Mouse (Mus musculus) heart, postnatal 0 days (tissue): ENCODE results near the gene Klhl26. TPM values are rescaled to one million over a fixed set of nuclear protein-coding genes. Genes with fewer than 3 reads are reported as not detected.

ENCODE experiments used
- ATAC-seq: fragments of 200-750 bp; cut with Nextera tagmentation; 2 replicates; pipeline ENCODE4 v1.8.0; 2017; ENCODE audit warnings: low read depth, moderate number of reproducible peaks, moderate library complexity; ENCODE audit not compliant: insufficient read depth
- DNase-seq: peaks from one replicate; pipeline ENCODE4 v3.0.0-alpha.2; 2016; ENCODE audit warnings: low spot score
- H3K27ac ChIP-seq: fragments of 300-500 bp; sonication (generic); 2 replicates; pipeline ENCODE4 v1.5.1; 2014; ENCODE audit warnings: low read depth, mild to moderate bottlenecking
- H3K27me3 ChIP-seq: fragments of 300-500 bp; sonication (generic); 2 replicates; pipeline ENCODE4 v1.6.1; 2014; ENCODE audit warnings: low read length, mixed read lengths; ENCODE audit not compliant: control insufficient read depth, insufficient read depth
- H3K36me3 ChIP-seq: fragments of 300-500 bp; sonication (generic); replicated peaks from 2 replicates; pipeline ENCODE4 v1.6.1; 2014; ENCODE audit warnings: low read length, mixed read lengths; ENCODE audit not compliant: control insufficient read depth, insufficient read depth
- H3K4me1 ChIP-seq: fragments of 300-500 bp; sonication (generic); 2 replicates; pipeline ENCODE4 v1.6.1; 2014; ENCODE audit warnings: antibody characterized with exemption; ENCODE audit not compliant: control insufficient read depth, insufficient read depth
- H3K4me2 ChIP-seq: fragments of 300-500 bp; sonication (generic); 2 replicates; pipeline ENCODE4 v1.6.1; 2014; ENCODE audit warnings: low read depth, mild to moderate bottlenecking, low read length, moderate library complexity
- H3K4me3 ChIP-seq: fragments of 300-500 bp; sonication (generic); 2 replicates; pipeline ENCODE4 v1.5.1; 2014; ENCODE audit warnings: low read depth, low read length
- H3K9ac ChIP-seq: fragments of 300-500 bp; sonication (generic); replicated peaks from 2 replicates; pipeline ENCODE4 v1.6.1; 2014; ENCODE audit warnings: low read depth, low read length, mixed read lengths
- H3K9me3 ChIP-seq: fragments of 300-500 bp; sonication (generic); replicated peaks from 2 replicates; pipeline ENCODE4 v1.6.1; 2016; ENCODE audit warnings: low read length; ENCODE audit not compliant: control insufficient read depth
- CTCF ChIP-seq: IDR thresholded peaks from 2 replicates; pipeline ENCODE4 v1.5.1; 2016; ENCODE audit warnings: antibody characterized with exemption, control low read depth, low read depth
- EP300 ChIP-seq: IDR thresholded peaks from 2 replicates; pipeline ENCODE4 v1.6.1; 2016; ENCODE audit warnings: antibody characterized with exemption, low read depth
- WGBS: fragments of 180-500 bp; shearing (Covaris S2); extraction: QIAGEN DNeasy Blood & Tissue Kit; methylation state at CpG from one replicate; pipeline ENCODE4 v1.1.7; 2014; 5-methylcytosine and 5-hydroxymethylcytosine counted together
- polyA plus RNA-seq: library from polyadenylated mRNA; unstranded; fragments of >200 nt; fragmentation: Nextera tagmentation; extraction: Ambion mirVana; gene quantifications from 2 replicates; pipeline ENCODE4 v1.2.1, GENCODE M21; 2015
- total RNA-seq: library from RNA; depleted of rRNA; stranded (reverse); fragments of >200 nt; gene quantifications from 2 replicates; pipeline ENCODE4 v1.2.3, GENCODE M21; 2014; ENCODE audit warnings: low replicate concordance

Klhl26 gene
- total and polyA plus RNA-seq, 2 experiments from 2014 or later, result 8.7 to 22.6 TPM

DNA sequence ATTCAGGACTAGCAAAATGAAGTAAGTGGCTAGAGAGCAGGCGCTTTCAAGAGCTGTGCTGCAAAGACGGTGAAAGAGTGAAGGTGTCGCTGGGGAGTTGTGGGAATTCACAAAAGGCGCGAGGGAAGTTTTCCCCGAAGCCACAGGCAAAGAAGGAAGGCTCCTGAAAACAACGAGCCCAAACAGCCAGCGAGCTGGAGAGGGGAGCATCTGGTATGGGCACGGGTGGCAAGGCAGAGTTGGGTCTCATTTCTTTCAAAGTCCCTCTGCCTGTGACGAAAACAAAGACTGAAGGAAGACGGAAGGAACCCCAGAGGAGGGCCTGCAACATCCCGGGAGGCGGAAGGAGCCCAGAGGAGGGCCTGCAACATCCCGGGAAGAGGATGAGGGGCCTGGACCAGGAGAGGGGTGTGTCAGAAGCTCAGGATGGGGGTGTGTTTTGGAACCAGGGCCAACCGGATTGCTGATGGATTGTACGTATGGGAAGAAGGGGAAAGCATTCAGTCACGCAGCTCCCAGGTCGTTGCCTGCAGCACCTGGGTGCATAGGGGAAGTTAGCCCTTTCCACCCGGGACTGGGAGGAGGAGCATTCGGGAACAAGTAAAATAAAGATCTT, 14.2 kb upstream of the Klhl26 start:
- H3K4me3 ChIP-seq, result no peak overlapping the region
- no peaks in the 10 kb centered on the region for H3K9me3 ChIP-seq
- TF ChIP-seq CTCF (no peak), EP300 (no peak)
- 5% methylated on average over 20 of the region's 20 CpGs for WGBS
- no peaks in the 10 kb centered on the region for H3K36me3 ChIP-seq
- no peak overlapping the region for H3K4me2 ChIP-seq
- peaks cover 99% of the 10 kb centered on the region for H3K27me3 ChIP-seq
- DNase-seq (no peak), ATAC-seq (no peak)
- peaks cover 27% of the 10 kb centered on the region for H3K4me1 ChIP-seq
- H3K27ac ChIP-seq, result no peak overlapping the region
- no peak overlapping the region for H3K9ac ChIP-seq

DNA sequence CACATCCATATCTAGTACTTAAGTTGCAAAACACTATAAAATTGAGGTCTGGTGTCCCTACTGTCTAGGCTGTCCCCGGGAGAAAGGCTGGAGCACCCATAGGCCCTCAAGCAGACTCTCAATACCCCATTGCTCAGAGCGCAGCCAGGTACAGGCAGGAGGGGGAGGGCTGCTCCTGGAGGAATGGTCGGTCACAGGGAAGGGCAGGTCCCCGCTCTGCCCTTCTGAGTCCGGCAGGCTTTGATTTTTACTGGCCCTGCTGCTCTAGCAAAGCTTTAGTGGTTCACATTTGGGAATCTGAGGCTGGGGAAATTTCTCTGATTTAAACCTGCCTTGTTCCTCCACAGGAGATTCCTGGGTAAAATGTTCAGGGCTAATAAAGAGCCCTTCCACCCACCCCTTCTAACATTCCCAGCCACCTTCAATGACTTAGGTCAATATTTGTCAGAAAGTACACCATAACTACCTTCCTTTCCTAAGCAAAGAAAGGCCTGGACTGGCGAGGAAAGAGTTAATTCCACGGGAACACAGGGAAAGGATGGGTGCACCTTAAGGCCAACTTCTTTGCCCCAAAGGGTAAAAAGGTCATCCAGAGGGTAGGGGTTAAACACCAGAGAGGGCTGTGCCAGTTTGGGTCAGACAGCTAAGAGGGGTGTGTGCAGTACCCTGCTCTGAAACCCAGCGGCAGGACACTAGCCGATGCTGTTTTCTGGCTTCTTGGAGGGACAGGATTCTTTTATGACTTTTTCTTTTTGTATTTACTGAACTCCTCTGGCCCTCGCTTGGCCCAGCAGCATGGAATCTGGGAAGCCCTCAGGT, 13.5 kb upstream of the Klhl26 start:
- ATAC-seq (no peak), DNase-seq (no peak)
- TF ChIP-seq CTCF (no peak), EP300 (no peak)
- Histone ChIP-seq H3K9ac (no peak overlapping the region), H3K36me3 (no peaks in the 10 kb centered on the region), H3K9me3 (no peaks in the 10 kb centered on the region), H3K4me3 (no peak overlapping the region), H3K27ac (no peak overlapping the region), H3K27me3 (peaks cover 99% of the 10 kb centered on the region), H3K4me2 (no peak overlapping the region), H3K4me1 (peaks cover 27% of the 10 kb centered on the region)
- WGBS, result 24% methylated on average over 10 of the region's 10 CpGs

DNA sequence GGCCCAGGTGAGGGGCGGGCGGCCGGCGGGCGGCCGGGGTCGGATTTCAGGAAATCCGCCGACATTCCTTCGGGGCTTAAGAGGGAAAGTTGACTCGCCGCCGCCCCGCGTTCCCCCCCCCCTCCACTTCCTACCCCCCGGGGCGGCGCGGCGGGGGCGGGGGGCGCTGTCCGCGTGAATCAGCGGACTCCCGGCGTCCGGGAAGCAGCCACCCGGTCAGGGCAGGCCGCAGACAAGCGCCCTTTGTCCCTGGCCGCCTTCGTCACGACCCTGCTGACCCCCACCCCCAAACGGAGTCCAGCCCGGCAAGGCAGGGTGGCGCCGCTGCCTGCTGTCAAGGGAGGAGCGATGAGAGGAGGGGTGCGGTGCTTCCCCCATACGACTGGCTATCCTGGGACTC, 12.8 kb upstream of the Klhl26 start:
- 1% methylated on average over 30 of the region's 41 CpGs for WGBS
- TF ChIP-seq EP300, result no peak
- no peak for TF ChIP-seq CTCF
- no peaks in the 10 kb centered on the region for H3K36me3 ChIP-seq
- H3K4me2 ChIP-seq, result peak overlapping the region; percentile 59
- DNase-seq (no peak), ATAC-seq (no peak)
- H3K27ac ChIP-seq, result no peak overlapping the region
- H3K4me3 ChIP-seq, result peak overlapping the region; percentile 38
- H3K9me3 ChIP-seq, result no peaks in the 10 kb centered on the region
- peaks cover 99% of the 10 kb centered on the region for H3K27me3 ChIP-seq
- H3K9ac ChIP-seq, result no peak overlapping the region; the same call in 1 of the 2 replicates
- H3K4me1 ChIP-seq, result peaks cover 27% of the 10 kb centered on the region

DNA sequence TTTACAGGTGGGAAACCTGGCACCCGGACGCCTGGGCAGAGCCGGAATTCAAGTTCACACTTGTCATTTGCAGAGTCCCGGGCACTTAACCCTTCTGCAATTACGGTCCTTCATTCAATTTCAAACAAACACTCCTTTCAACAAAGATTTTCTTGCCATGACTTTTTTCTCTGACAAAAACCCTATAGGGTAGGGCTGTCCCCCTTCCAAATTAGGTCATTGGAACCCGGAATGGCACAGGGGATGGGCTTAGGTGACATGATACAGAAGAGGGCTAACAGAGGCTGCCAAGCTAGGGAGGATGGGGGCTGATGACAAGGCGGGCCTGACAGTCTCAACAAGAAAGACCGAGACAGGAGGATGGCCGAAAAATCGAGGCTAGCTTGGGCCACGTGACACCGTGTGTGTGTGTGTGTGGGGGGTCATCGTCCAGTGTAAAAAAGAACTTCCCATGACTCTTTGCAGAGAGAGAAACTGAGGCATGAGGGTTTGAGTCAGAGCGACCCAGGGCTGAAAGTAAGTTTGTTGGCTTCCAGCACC, 12.2 kb upstream of the Klhl26 start:
- TF ChIP-seq EP300, result no peak
- no peak for TF ChIP-seq CTCF
- Histone ChIP-seq H3K4me3 (peak overlapping the region; percentile 38), H3K36me3 (no peaks in the 10 kb centered on the region), H3K4me2 (peak overlapping the region; percentile 59), H3K9me3 (no peaks in the 10 kb centered on the region), H3K27me3 (peaks cover 98% of the 10 kb centered on the region), H3K4me1 (peaks cover 27% of the 10 kb centered on the region), H3K9ac (no peak overlapping the region; the same call in 1 of the 2 replicates), H3K27ac (no peak overlapping the region)
- 5% methylated on average over 14 of the region's 14 CpGs for WGBS
- ATAC-seq (no peak), DNase-seq (no peak)

DNA sequence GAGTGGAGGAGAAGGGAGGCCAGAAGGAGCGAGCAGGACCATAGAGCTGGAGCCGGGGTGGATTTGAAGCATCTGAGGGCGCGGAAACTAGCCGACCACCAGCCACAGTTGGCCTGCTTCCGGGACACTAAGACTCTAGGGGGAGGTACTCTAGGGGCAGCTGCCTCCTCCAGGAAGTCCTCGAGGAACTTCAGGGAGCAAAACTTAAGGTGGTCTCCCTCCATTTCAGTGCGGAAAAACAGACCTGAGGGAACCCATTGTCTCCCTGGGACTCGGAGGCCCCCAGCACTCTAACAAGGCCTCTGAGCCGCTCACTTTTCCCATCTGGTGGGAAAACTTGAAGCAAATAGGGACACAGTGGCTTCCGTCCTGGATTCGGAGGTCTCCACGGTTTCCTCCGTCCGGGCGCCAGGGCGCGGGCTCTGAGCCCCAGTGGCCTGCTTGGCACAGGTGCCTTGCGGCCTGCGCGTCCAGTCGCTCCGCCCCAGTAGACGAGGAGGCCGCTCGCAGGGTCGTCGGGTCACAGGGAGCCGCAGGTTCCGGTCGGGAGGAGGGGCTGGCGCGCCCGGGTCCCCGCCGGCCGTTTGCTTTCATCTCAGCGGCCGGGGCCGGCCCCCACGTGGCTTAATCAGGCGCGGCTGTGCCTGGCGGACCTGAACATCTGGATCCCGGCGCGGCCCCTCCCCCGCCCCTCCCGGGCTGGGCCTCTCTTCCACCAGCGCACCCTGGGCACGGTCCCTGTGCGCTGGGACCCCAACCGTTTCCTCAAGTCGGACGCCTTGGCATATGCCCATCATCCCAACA, 11.4 kb upstream of the Klhl26 start:
- Histone ChIP-seq H3K4me2 (peak overlapping the region; percentile 57), H3K36me3 (no peaks in the 10 kb centered on the region), H3K4me3 (peak overlapping the region; percentile 38), H3K9ac (no peak overlapping the region), H3K27ac (no peak overlapping the region), H3K9me3 (no peaks in the 10 kb centered on the region), H3K27me3 (peaks cover 98% of the 10 kb centered on the region), H3K4me1 (peaks cover 20% of the 10 kb centered on the region)
- TF ChIP-seq CTCF (no peak), EP300 (no peak)
- 3% methylated on average over 54 of the region's 55 CpGs for WGBS
- ATAC-seq (no peak), DNase-seq (no peak)
